ENCODE assay signal across 20 mouse cellular contexts in the genomic region with DNA sequence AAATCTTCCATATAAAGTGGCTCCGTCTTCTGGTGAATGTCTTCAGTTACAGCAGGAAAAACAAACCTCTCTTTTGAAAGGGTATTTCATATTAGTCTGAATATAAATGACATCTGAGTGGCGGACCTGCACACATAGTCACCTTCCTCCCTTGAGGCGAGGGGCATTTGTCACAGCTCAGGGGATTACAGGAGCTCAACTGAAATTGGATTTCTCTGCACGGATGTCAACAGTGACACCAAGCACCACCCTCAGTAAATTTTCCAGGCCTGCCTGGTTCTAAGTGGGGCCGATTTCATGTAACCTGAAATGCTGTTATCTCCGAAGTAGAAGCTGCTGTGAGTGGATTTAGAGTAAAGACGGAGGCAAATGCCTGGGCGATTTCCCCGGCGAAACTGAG.
DNase-seq lines count a peak whose midpoint lies in the region; ATAC-seq and TF ChIP-seq lines count a peak whose summit lies in the region.
"Had no signal": no experiment of that assay in that cellular context is flagged by ENCODE, and none has a peak within 500 bp of the region (broad histone marks: within the 10 kb centered on the region; RNA-seq: fewer than 3 reads in every experiment).

No protein-coding gene starts in this region.

- WGBS in midbrain, embryonic 13.5 days: 25% methylated on average over 10 of the region's 10 CpGs
- WGBS in midbrain, embryonic 11.5 days: 44% methylated on average over 10 of the region's 10 CpGs
- 67% methylated on average over 10 of the region's 10 CpGs for WGBS in lung, postnatal 0 days

- TF ChIP-seq EP300 in lung, postnatal 0 days (IDR thresholded peaks at IDR 0.05): no peak

- peak; percentile 52 for DNase-seq in heart, adult 11 months
- DNase-seq in heart, postnatal 25 days (ENCODE audit: low spot score): no peak
- DNase-seq in layer of hippocampus, adult 2 months (ENCODE audit: low spot score in 2 of 2): no peak
- no peak for DNase-seq in layer of hippocampus, postnatal 10 days (ENCODE audit: low spot score in 2 of 2)
- no peak for DNase-seq in midbrain, embryonic 11.5 days (ENCODE audit: low spot score, missing footprints)
- DNase-seq in lung, postnatal 0 days (ENCODE audit: low spot score): no peak
- DNase-seq: adrenal gland, adult 8-10 months; adrenal gland, postnatal 36 days; B cell, adult 2 months; cerebellum, adult 11-12 months; cerebellum, adult 9-10 months; cerebellum, postnatal 25 days; forebrain, postnatal 0 days; gastrocnemius, postnatal 14 days had no signal

- no peaks in the 10 kb centered on the region for H3K36me3 ChIP-seq in midbrain, embryonic 13.5 days
- H3K36me3 ChIP-seq in midbrain, embryonic 11.5 days (ENCODE audit: control insufficient read depth, insufficient read depth, low read length): no peaks in the 10 kb centered on the region
- no peaks in the 10 kb centered on the region; the same call in 1 of the 2 replicates for H3K36me3 ChIP-seq in lung, postnatal 0 days (ENCODE audit: insufficient read depth, low read length)
- H3K36me3 ChIP-seq: hindbrain, embryonic 13.5 days had no signal

- peak overlapping the region; percentile 11; the same call in 1 of the 2 replicates for H3K4me2 ChIP-seq in midbrain, embryonic 13.5 days (replicated peaks)
- H3K4me2 ChIP-seq in midbrain, embryonic 11.5 days: no peak overlapping the region
- no peak overlapping the region for H3K4me2 ChIP-seq in lung, postnatal 0 days (replicated peaks; ENCODE audit: low read depth, low read length)
- H3K4me2 ChIP-seq: forebrain, embryonic 13.5 days; hindbrain, embryonic 13.5 days had no signal

- H3K9ac ChIP-seq in midbrain, embryonic 13.5 days (replicated peaks): no peak overlapping the region
- H3K9ac ChIP-seq in midbrain, embryonic 11.5 days (ENCODE audit: low read length): no peak overlapping the region
- no peak overlapping the region for H3K9ac ChIP-seq in lung, postnatal 0 days (replicated peaks; ENCODE audit: low read depth)
- H3K9ac ChIP-seq: forebrain, embryonic 13.5 days; forebrain, postnatal 0 days; hindbrain, embryonic 13.5 days had no signal

- H3K27ac ChIP-seq in layer of hippocampus, adult 2 months: no peak overlapping the region
- peak overlapping the region; percentile 57; the same call in 1 of the 2 replicates for H3K27ac ChIP-seq in midbrain, embryonic 13.5 days
- H3K27ac ChIP-seq in midbrain, embryonic 11.5 days (ENCODE audit: low read depth, low read length): no peak overlapping the region
- no peak overlapping the region for H3K27ac ChIP-seq in lung, postnatal 0 days (ENCODE audit: low read length)
- H3K27ac ChIP-seq: forebrain, embryonic 13.5 days; hindbrain, embryonic 13.5 days; hindbrain, postnatal 0 days had no signal

- peak; percentile 31; the same call in 1 of the 2 replicates for TF ChIP-seq CTCF in layer of hippocampus, adult 2 months (conservative IDR thresholded peaks at IDR 0.05)
- TF ChIP-seq CTCF in lung, postnatal 0 days (IDR thresholded peaks at IDR 0.05): no peak

- H3K9me3 ChIP-seq in midbrain, embryonic 13.5 days: no peaks in the 10 kb centered on the region
- H3K9me3 ChIP-seq in midbrain, embryonic 11.5 days (ENCODE audit: control insufficient read depth, low read length): no peaks in the 10 kb centered on the region
- H3K9me3 ChIP-seq in lung, postnatal 0 days (ENCODE audit: low read length): no peaks in the 10 kb centered on the region
- H3K9me3 ChIP-seq: forebrain, embryonic 13.5 days; G1E; hindbrain, embryonic 13.5 days had no signal

- H3K27me3 ChIP-seq in midbrain, embryonic 13.5 days: peaks cover 2% of the 10 kb centered on the region; the same call in 1 of the 2 replicates
- H3K27me3 ChIP-seq in midbrain, embryonic 11.5 days (ENCODE audit: control insufficient read depth, insufficient read depth, low read length): no peaks in the 10 kb centered on the region
- no peaks in the 10 kb centered on the region for H3K27me3 ChIP-seq in lung, postnatal 0 days (replicated peaks; ENCODE audit: insufficient read depth, low read length)
- H3K27me3 ChIP-seq: forebrain, embryonic 13.5 days; hindbrain, embryonic 13.5 days had no signal

- H3K4me3 ChIP-seq in layer of hippocampus, adult 2 months: no peak overlapping the region
- no peak overlapping the region for H3K4me3 ChIP-seq in midbrain, embryonic 13.5 days (replicated peaks)
- no peak overlapping the region for H3K4me3 ChIP-seq in midbrain, embryonic 11.5 days (ENCODE audit: low read depth, low read length)
- no peak overlapping the region for H3K4me3 ChIP-seq in lung, postnatal 0 days (ENCODE audit: low read depth, low read length)
- H3K4me3 ChIP-seq: forebrain, embryonic 13.5 days; hindbrain, embryonic 13.5 days had no signal

- H3K4me1 ChIP-seq in midbrain, embryonic 13.5 days (replicated peaks): peaks cover 38% of the 10 kb centered on the region
- peaks cover 23% of the 10 kb centered on the region for H3K4me1 ChIP-seq in midbrain, embryonic 11.5 days (ENCODE audit: control insufficient read depth, insufficient read depth, low read length)
- peaks cover 6% of the 10 kb centered on the region; the same call in 1 of the 2 replicates for H3K4me1 ChIP-seq in lung, postnatal 0 days (ENCODE audit: insufficient read depth, low read depth, low read length)

- peak; percentile 64 for ATAC-seq in midbrain, embryonic 13.5 days
- no peak for ATAC-seq in midbrain, embryonic 11.5 days (ENCODE audit: low FRiP score)
- ATAC-seq in lung, postnatal 0 days: no peak
- ATAC-seq: CD4-positive, CD25-positive, alpha-beta regulatory T cell, adult 4 months; forebrain, embryonic 13.5 days; forebrain, postnatal 0 days; hindbrain, postnatal 0 days had no signal

- intact Hi-C loops in heart, postnatal 25 days (cut with DNase I): no loop called here
